Mouse (Mus musculus) CH12.LX (cell line): Measurements from ENCODE around the gene Plekha7. TPM values are rescaled to one million over a fixed set of nuclear protein-coding genes. Genes with fewer than 3 reads are reported as not detected.

Experiments used
- DNase-seq: peaks from one replicate; pipeline ENCODE4 v3.0.0-alpha.2; 2013; ENCODE audit errors: extremely low read depth
- H3K27ac ChIP-seq: 2 replicates; pipeline ENCODE4 v1.5.1; 2012; ENCODE audit warnings: low read depth, mild to moderate bottlenecking, control low read depth, moderate library complexity; ENCODE audit not compliant: insufficient read depth
- H3K27me3 ChIP-seq: replicated peaks from 2 replicates; pipeline ENCODE3; 2012; ENCODE audit warnings: inconsistent platforms
- H3K36me3 ChIP-seq, 2 experiments: replicated peaks in 1 of 2; 2 replicates each; pipeline versions ENCODE3 to v1.6.1; 2012; ENCODE audit warnings: inconsistent platforms in 1 of 2, low read length in 1 of 2, mild to moderate bottlenecking in 1 of 2, mixed read lengths in 1 of 2, moderate library complexity in 1 of 2; ENCODE audit not compliant: control insufficient read depth in 1 of 2, insufficient read depth in 1 of 2
- H3K4me1 ChIP-seq, 2 experiments: 2 replicates each; pipeline ENCODE4 v1.6.1; 2012; ENCODE audit warnings: inconsistent platforms in 1 of 2, moderate library complexity in 1 of 2; ENCODE audit not compliant: insufficient read depth in 2 of 2, control insufficient read depth in 1 of 2
- H3K4me2 ChIP-seq: 2 replicates; pipeline ENCODE4 v1.6.1; 2012; ENCODE audit warnings: low read depth, mild to moderate bottlenecking, control low read depth; ENCODE audit not compliant: poor library complexity, insufficient read depth, severe bottlenecking
- H3K4me3 ChIP-seq, 3 experiments: fragments of 150-350 bp in 1 of 3; sonication (generic) in 1 of 3; replicated peaks in 1 of 3; 2 replicates each; pipeline versions ENCODE3 to v1.5.1; 2011 to 2012; ENCODE audit warnings: low read depth in 2 of 3, low read length in 2 of 3, mild to moderate bottlenecking in 2 of 3, moderate library complexity in 2 of 3, control low read depth in 1 of 3, improper control_type of control experiment in 1 of 3, inconsistent platforms in 1 of 3, mixed read lengths in 1 of 3; ENCODE audit not compliant: poor library complexity in 1 of 3
- H3K79me2 ChIP-seq: replicated peaks from 2 replicates; pipeline ENCODE4 v1.6.1; 2012; ENCODE audit warnings: mild to moderate bottlenecking, moderate library complexity; ENCODE audit not compliant: control insufficient read depth, poor library complexity, insufficient read depth, severe bottlenecking; ENCODE audit errors: extremely low read depth
- H3K9ac ChIP-seq: 2 replicates; pipeline ENCODE4 v1.6.1; 2012; ENCODE audit warnings: low read depth, mild to moderate bottlenecking, control low read depth, moderate library complexity; ENCODE audit not compliant: insufficient read depth
- H3K9me3 ChIP-seq: replicated peaks from 2 replicates; pipeline ENCODE3; 2012; ENCODE audit warnings: low read length, inconsistent platforms, mixed read lengths
- CHD1 ChIP-seq: IDR thresholded peaks from 2 replicates; pipeline ENCODE4 v1.6.1; 2012; ENCODE audit warnings: low read depth, low read length, improper control_type of control experiment, inconsistent platforms
- E2F4 ChIP-seq: IDR thresholded peaks from 2 replicates; pipeline ENCODE4 v1.6.1; 2011; ENCODE audit warnings: low read depth, low read length, improper control_type of control experiment; ENCODE audit not compliant: insufficient replicate concordance
- ELF1 ChIP-seq: IDR thresholded peaks from 2 replicates; pipeline ENCODE4 v1.6.1; 2014; ENCODE audit warnings: low read depth, mild to moderate bottlenecking, inconsistent platforms, low read length, improper control_type of control experiment
- EP300 ChIP-seq: IDR thresholded peaks from 2 replicates; pipeline ENCODE4 v1.6.1; 2011; ENCODE audit warnings: low read length, improper control_type of control experiment
- ETS1 ChIP-seq: conservative IDR thresholded peaks from 2 replicates; pipeline ENCODE4 v1.6.1; 2012; ENCODE audit warnings: low read depth, mild to moderate bottlenecking, inconsistent platforms, low read length, improper control_type of control experiment, moderate library complexity
- IRF4 ChIP-seq: IDR thresholded peaks from 2 replicates; pipeline ENCODE4 v1.6.1; 2014; ENCODE audit warnings: low read depth, mild to moderate bottlenecking, inconsistent platforms, low read length, improper control_type of control experiment
- JUN ChIP-seq: IDR thresholded peaks from 2 replicates; pipeline ENCODE4 v1.6.1; 2011; ENCODE audit warnings: low read depth, mild to moderate bottlenecking, low read length, improper control_type of control experiment, moderate library complexity; ENCODE audit not compliant: insufficient read depth
- MEF2A ChIP-seq: IDR thresholded peaks from 2 replicates; pipeline ENCODE4 v1.6.1; 2014; ENCODE audit warnings: low read depth, mild to moderate bottlenecking, inconsistent platforms, low read length, improper control_type of control experiment, borderline replicate concordance
- MYC ChIP-seq: IDR thresholded peaks from 2 replicates; pipeline ENCODE4 v1.6.1; 2011; ENCODE audit warnings: low read depth, mild to moderate bottlenecking, improper control_type of control experiment, low read length
- NELFE ChIP-seq: IDR thresholded peaks from 2 replicates; pipeline ENCODE4 v1.6.1; 2011; ENCODE audit warnings: low read depth, low read length, improper control_type of control experiment
- NRF1 ChIP-seq: IDR thresholded peaks from 2 replicates; pipeline ENCODE4 v1.6.1; 2014; ENCODE audit warnings: low read depth, mild to moderate bottlenecking, inconsistent platforms, low read length, improper control_type of control experiment, moderate library complexity
- PAX5 ChIP-seq: IDR thresholded peaks from 2 replicates; pipeline ENCODE4 v1.6.1; 2012; ENCODE audit warnings: low read length, inconsistent platforms, mixed read lengths
- POLR2AphosphoS2 ChIP-seq: IDR thresholded peaks from 2 replicates; pipeline ENCODE4 v1.6.1; 2011; ENCODE audit warnings: low read depth, low read length, improper control_type of control experiment
- RCOR1 ChIP-seq: conservative IDR thresholded peaks from 2 replicates; pipeline ENCODE4 v1.6.1; 2012; ENCODE audit warnings: low read depth, mild to moderate bottlenecking, inconsistent platforms, low read length, improper control_type of control experiment
- SIN3A ChIP-seq: IDR thresholded peaks from 2 replicates; pipeline ENCODE4 v1.6.1; 2012; ENCODE audit warnings: low read length, improper control_type of control experiment, inconsistent platforms
- SMC3 ChIP-seq: IDR thresholded peaks from 2 replicates; pipeline ENCODE4 v1.6.1; 2011; ENCODE audit warnings: low read depth, low read length, improper control_type of control experiment
- TBP ChIP-seq: conservative IDR thresholded peaks from 2 replicates; pipeline ENCODE4 v1.6.1; 2011; ENCODE audit warnings: low read depth, low read length, improper control_type of control experiment
- TCF12 ChIP-seq: IDR thresholded peaks from 2 replicates; pipeline ENCODE4 v1.6.1; 2014; ENCODE audit warnings: low read depth, mild to moderate bottlenecking, inconsistent platforms, low read length, improper control_type of control experiment
- UBTF ChIP-seq: IDR thresholded peaks from 2 replicates; pipeline ENCODE4 v1.6.1; 2012; ENCODE audit warnings: low read depth, mild to moderate bottlenecking, inconsistent platforms, low read length, improper control_type of control experiment, moderate library complexity
- ZC3H11A ChIP-seq: IDR thresholded peaks from 2 replicates; pipeline ENCODE4 v1.6.1; 2012; ENCODE audit warnings: low read depth, mild to moderate bottlenecking, inconsistent platforms, low read length, improper control_type of control experiment
- ZKSCAN1 ChIP-seq: IDR thresholded peaks from 2 replicates; pipeline ENCODE4 v1.6.1; 2012; ENCODE audit warnings: low read depth, inconsistent platforms, low read length, improper control_type of control experiment, borderline replicate concordance
- dilution Hi-C: fragments of 300-500 bp; cut with MboI; formaldehyde crosslinking; loops from 2 replicates; pipeline ENCODE4 v1.14.3; 2020; ENCODE audit warnings: low sequenced_read_pairs; ENCODE audit not compliant: extremely low pct_unique_long_range_greater_than_20kb, extremely low pct_ligation_motif_present
- in situ Hi-C: fragments of 300-500 bp; cut with MboI; formaldehyde crosslinking; loops from 3 replicates; pipeline ENCODE4 v1.14.3; 2019; ENCODE audit warnings: low sequenced_read_pairs, low pct_ligation_motif_present, low pct_unique_long_range_greater_than_20kb, mixed read lengths
- polyA plus RNA-seq: library from polyadenylated mRNA; unstranded; fragments of >175 nt; gene quantifications from 2 replicates; pipeline ENCODE4 v1.2.1, GENCODE M21; 2012; ENCODE audit warnings: low read depth; ENCODE audit not compliant: insufficient read length
- total RNA-seq, 2 experiments: library from RNA; depleted of rRNA; stranded (reverse); fragments of 300-350 nt in 1 of 2; fragments of >200 nt in 1 of 2; gene quantifications; 2 replicates each; pipeline ENCODE4 v1.2.3; 2012 to 2014

The Plekha7 gene
- total and polyA plus RNA-seq, 3 experiments: 0.59 to 1.5 (median 1.0) TPM

GRCm38 (mm10) chr7:116226316-116226715 is 81.9 kb downstream of the Plekha7 start:
- Histone ChIP-seq H3K9me3 (no peaks in the 10 kb centered on the region), H3K27me3 (no peaks in the 10 kb centered on the region), H3K79me2 (no peaks in the 10 kb centered on the region), H3K4me2 (no peak overlapping the region), H3K9ac (no peak overlapping the region)
- dilution Hi-C loops: no loop called here
- DNase-seq: no peak
- in situ Hi-C loops: no loop called here
- no peak for TF ChIP-seq EP300
- no peak for TF ChIP-seq PAX5
- no peak for TF ChIP-seq ELF1
- no peak for TF ChIP-seq JUN
- no peak for TF ChIP-seq MEF2A
- no peak for TF ChIP-seq ZKSCAN1
- TF ChIP-seq, all 38 proteins: peak for 0
- H3K36me3 ChIP-seq: no peaks in the 10 kb centered on the region
- H3K4me1 ChIP-seq: peaks cover 10 to 16% of the 10 kb centered on the region in 2 experiments; a peak in 3 of 4 replicates
- no peak overlapping the region for H3K4me3 ChIP-seq
- H3K27ac ChIP-seq: no peak overlapping the region

DNA sequence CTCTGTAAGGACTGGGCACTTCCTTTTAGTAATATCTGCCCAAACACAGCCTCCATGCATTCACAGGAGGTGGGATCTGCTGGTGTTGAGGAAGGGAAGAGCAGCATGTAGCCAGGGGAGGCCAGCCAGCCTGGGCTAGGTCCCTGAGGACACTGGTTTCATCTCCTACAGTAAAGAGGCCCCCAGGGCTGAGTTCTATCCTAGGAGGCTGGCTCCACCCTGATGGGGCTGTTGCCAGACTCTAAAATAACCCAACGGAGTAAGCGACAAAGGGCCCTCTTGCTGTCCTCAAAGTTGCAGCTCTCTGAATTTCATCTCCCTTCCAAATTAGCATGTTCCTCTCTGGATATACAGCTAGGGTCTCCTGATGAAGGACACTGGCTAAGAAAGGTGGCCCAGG is 83.6 kb downstream of the Plekha7 start:
- Histone ChIP-seq H3K9ac (no peak overlapping the region), H3K79me2 (no peaks in the 10 kb centered on the region), H3K9me3 (no peaks in the 10 kb centered on the region), H3K4me2 (no peak overlapping the region), H3K27ac (no peak overlapping the region), H3K27me3 (no peaks in the 10 kb centered on the region), H3K4me1 (peaks cover 0 to 6% of the 10 kb centered on the region in 2 experiments; a peak in 1 of 4 replicates), H3K36me3 (no peaks in the 10 kb centered on the region), H3K4me3 (no peak overlapping the region)
- no peak for DNase-seq
- no peak for TF ChIP-seq IRF4
- no peak for TF ChIP-seq NRF1
- no peak for TF ChIP-seq POLR2AphosphoS2
- TF ChIP-seq E2F4: no peak
- no peak for TF ChIP-seq SIN3A
- TF ChIP-seq NELFE: no peak
- TF ChIP-seq CHD1: no peak
- no peak for TF ChIP-seq SMC3
- no peak for TF ChIP-seq RCOR1
- TF ChIP-seq MYC: no peak
- TF ChIP-seq UBTF: no peak
- TF ChIP-seq ETS1: no peak
- TF ChIP-seq ZC3H11A: no peak
- TF ChIP-seq TBP: no peak
- TF ChIP-seq EP300: no peak
- TF ChIP-seq ZKSCAN1: no peak
- TF ChIP-seq TCF12: no peak
- dilution Hi-C loops (no loop called here), in situ Hi-C loops (no loop called here)
